Mouse (Mus musculus): Measurements from ENCODE around the gene Stkld1. TPM values are rescaled to one million over a fixed set of nuclear protein-coding genes. Genes with fewer than 3 reads are reported as not detected.

Gene Stkld1
- polyA plus RNA-seq, 1 experiment from 2014 or later = 0.06 TPM

DNA sequence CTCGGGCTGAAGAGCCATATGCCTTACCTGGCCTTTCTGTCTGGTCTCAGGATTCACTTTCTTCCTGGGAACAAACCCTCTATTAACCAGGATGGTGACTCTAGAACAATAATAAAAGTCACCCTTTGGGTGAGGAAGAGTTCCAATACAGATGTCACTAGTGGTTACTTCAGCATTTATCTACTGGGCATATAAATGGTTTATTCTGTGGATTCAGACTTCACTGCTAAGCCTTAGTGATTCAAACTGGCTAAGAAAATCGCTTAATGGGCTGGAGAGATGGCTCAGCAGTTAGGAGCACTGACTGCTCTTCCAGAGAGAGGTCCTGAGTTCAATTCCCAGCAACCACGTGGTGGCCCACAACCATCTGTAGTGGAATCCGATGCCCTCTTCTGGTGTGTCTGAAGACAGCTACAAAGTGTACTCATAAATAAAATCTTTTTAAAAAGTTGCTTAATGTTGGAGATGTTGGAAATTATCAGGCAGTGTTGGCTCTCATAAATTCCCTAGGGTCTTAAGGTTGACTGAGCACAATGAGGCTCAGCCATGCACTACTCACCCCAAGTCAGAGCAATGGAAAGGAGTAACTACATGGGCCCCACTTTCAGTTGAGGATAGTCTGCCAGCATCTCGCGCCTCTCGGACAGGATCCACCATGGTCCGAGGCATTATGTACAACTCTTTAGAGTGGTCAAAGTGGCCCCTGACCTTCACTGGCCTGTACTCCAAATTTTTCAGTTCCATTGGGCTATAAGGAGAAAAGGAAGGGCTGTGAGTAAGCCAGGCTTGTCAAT is 19.5 kb upstream of the Stkld1 start:
- 63% methylated on average over 8 of the region's 8 CpGs for WGBS
- H3K27ac ChIP-seq (ENCODE audit: low read depth, low read length) = no peak overlapping the region
- H3K4me3 ChIP-seq (ENCODE audit: low read length) = no peak overlapping the region
- ATAC-seq = no peak
- H3K36me3 ChIP-seq (ENCODE audit: control insufficient read depth, insufficient read depth, low read length) = peaks cover 35% of the 10 kb centered on the region
- H3K4me1 ChIP-seq (ENCODE audit: control insufficient read depth, insufficient read depth, low read depth, low read length) = peaks cover 43% of the 10 kb centered on the region
- H3K9ac ChIP-seq (ENCODE audit: low read depth, low read length) = no peak overlapping the region
- no peaks in the 10 kb centered on the region for H3K27me3 ChIP-seq (replicated peaks; ENCODE audit: control insufficient read depth, insufficient read depth, low read length)
- H3K4me2 ChIP-seq (ENCODE audit: low read length) = no peak overlapping the region
- H3K9me3 ChIP-seq (ENCODE audit: control insufficient read depth, low read length) = no peaks in the 10 kb centered on the region

GRCm38 (mm10) chr2:26915927-26916728 is 17.7 kb upstream of the Stkld1 start, which contains the start of the genes Surf2 and Surf1:
Gene Surf2, plus strand, starts transcription at chr2:26916367.
Gene Surf1, minus strand, starts transcription at chr2:26916530.
- WGBS = 1% methylated on average over 46 of the region's 47 CpGs
- peak; percentile 83 for ATAC-seq
- Histone ChIP-seq H3K27ac (ENCODE audit: low read depth, low read length) (peak within 1 kb of the TSS; percentile 81), H3K4me2 (ENCODE audit: low read length) (peak within 1 kb of the TSS; percentile 86), H3K36me3 (ENCODE audit: control insufficient read depth, insufficient read depth, low read length) (peaks cover 51% of the 10 kb centered on the region), H3K9me3 (ENCODE audit: control insufficient read depth, low read length) (no peaks in the 10 kb centered on the region), H3K4me1 (ENCODE audit: control insufficient read depth, insufficient read depth, low read depth, low read length) (peaks cover 39% of the 10 kb centered on the region), H3K4me3 (ENCODE audit: low read length) (peak within 1 kb of the TSS; percentile 82), H3K27me3 (replicated peaks; ENCODE audit: control insufficient read depth, insufficient read depth, low read length) (no peaks in the 10 kb centered on the region), H3K9ac (ENCODE audit: low read depth, low read length) (peak within 1 kb of the TSS; percentile 87)

DNA sequence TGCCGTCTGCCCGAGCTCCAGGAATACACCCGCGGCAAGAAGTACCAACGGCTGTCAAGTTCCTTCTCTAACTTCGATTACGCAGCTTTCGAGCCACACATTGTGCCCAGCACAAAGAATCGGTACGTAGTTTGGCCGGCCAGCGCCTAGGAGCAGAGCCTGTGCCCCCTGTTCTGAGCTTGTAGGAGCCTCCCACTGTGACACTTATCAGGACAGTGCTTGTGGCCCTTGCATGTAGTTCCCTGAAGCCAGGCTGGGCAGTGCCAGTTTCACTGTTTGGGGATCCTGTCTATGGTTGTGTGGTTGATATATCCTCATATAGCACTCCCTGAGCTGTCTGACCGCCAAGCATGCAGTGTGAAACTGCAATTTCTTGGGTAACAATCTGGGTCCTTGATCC is 17.1 kb upstream of the Stkld1 start:
- Histone ChIP-seq H3K27ac (ENCODE audit: low read depth, low read length) (peak overlapping the region; percentile 81), H3K27me3 (replicated peaks; ENCODE audit: control insufficient read depth, insufficient read depth, low read length) (no peaks in the 10 kb centered on the region), H3K9me3 (ENCODE audit: control insufficient read depth, low read length) (no peaks in the 10 kb centered on the region), H3K4me3 (ENCODE audit: low read length) (peak overlapping the region; percentile 82), H3K36me3 (ENCODE audit: control insufficient read depth, insufficient read depth, low read length) (peaks cover 55% of the 10 kb centered on the region), H3K4me2 (ENCODE audit: low read length) (peak overlapping the region; percentile 86), H3K9ac (ENCODE audit: low read depth, low read length) (peak overlapping the region; percentile 87), H3K4me1 (ENCODE audit: control insufficient read depth, insufficient read depth, low read depth, low read length) (peaks cover 35% of the 10 kb centered on the region)
- WGBS = 1% methylated on average over 13 of the region's 13 CpGs
- peak; percentile 21 for ATAC-seq

GRCm38 (mm10) chr2:26919684-26920083 is 14.2 kb upstream of the Stkld1 start:
- Histone ChIP-seq H3K9me3 (ENCODE audit: control insufficient read depth, low read length) (no peaks in the 10 kb centered on the region), H3K4me1 (ENCODE audit: control insufficient read depth, insufficient read depth, low read depth, low read length) (peaks cover 24% of the 10 kb centered on the region), H3K4me2 (ENCODE audit: low read length) (no peak overlapping the region), H3K9ac (ENCODE audit: low read depth, low read length) (no peak overlapping the region), H3K4me3 (ENCODE audit: low read length) (no peak overlapping the region), H3K27ac (ENCODE audit: low read depth, low read length) (no peak overlapping the region), H3K36me3 (ENCODE audit: control insufficient read depth, insufficient read depth, low read length) (peaks cover 53% of the 10 kb centered on the region), H3K27me3 (replicated peaks; ENCODE audit: control insufficient read depth, insufficient read depth, low read length) (no peaks in the 10 kb centered on the region)
- 89% methylated on average over 3 of the region's 3 CpGs for WGBS
- ATAC-seq = no peak

DNA sequence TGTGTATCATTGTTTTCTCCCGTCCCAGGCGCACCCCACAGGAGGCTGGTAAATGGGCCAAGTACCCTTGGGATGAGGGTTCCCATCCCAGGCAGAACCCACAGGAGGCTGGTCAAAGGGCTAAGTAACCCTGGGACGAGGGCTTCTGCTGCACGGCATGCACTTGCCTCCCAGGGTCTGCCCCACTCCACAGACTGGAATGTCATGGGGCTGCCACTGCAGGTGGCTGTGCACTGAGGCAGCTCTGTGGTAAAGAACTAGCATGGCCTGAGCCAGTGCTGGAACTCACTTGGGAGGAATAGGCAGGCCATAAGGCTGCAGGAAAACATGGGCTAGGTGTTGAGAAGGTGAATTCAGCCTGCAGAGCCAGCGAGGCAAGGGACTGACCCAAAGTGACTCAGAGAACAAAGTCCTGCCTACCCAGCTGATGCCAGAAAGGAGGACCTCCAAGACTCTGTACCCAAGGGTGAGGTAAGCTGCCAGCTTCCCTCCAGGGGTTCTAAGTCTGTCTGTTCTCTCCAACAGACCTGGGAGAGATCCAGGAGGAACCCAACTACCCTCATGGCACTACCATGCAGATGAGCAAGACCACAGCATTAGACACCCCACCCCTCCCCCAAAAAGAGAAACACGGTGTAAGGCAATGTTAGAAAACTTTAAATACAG is 13.5 kb upstream of the Stkld1 start:
- no peak overlapping the region for H3K4me3 ChIP-seq (ENCODE audit: low read length)
- H3K27me3 ChIP-seq (replicated peaks; ENCODE audit: control insufficient read depth, insufficient read depth, low read length) = no peaks in the 10 kb centered on the region
- no peaks in the 10 kb centered on the region for H3K9me3 ChIP-seq (ENCODE audit: control insufficient read depth, low read length)
- ATAC-seq = no peak
- 89% methylated on average over 6 of the region's 6 CpGs for WGBS
- H3K4me2 ChIP-seq (ENCODE audit: low read length) = no peak overlapping the region
- H3K36me3 ChIP-seq (ENCODE audit: control insufficient read depth, insufficient read depth, low read length) = peaks cover 55% of the 10 kb centered on the region
- peaks cover 18% of the 10 kb centered on the region for H3K4me1 ChIP-seq (ENCODE audit: control insufficient read depth, insufficient read depth, low read depth, low read length)
- H3K27ac ChIP-seq (ENCODE audit: low read depth, low read length) = no peak overlapping the region
- no peak overlapping the region for H3K9ac ChIP-seq (ENCODE audit: low read depth, low read length)

DNA sequence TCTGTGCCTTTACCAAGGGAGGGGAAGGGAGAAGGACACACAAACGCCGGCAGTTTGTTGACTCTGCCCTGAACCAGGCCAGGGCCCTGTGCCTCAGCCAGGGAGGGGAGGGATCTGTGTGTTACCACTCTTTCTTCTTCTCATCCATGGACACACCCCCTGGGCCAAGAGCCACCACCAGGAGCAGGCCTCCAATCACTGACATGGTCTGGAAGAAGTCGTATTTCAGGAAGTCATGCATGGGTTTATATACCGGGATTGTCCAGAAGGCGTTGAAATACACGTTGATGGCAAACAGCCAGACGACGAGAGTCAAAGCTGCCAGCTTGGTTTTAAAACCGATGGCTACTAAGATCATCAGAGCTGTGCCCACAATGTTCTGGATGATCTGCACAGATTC is 12.1 kb upstream of the Stkld1 start:
- no peaks in the 10 kb centered on the region for H3K9me3 ChIP-seq (ENCODE audit: control insufficient read depth, low read length)
- no peak overlapping the region for H3K9ac ChIP-seq (ENCODE audit: low read depth, low read length)
- H3K4me2 ChIP-seq (ENCODE audit: low read length) = no peak overlapping the region
- 74% methylated on average over 9 of the region's 9 CpGs for WGBS
- H3K4me1 ChIP-seq (ENCODE audit: control insufficient read depth, insufficient read depth, low read depth, low read length) = peaks cover 14% of the 10 kb centered on the region
- H3K27me3 ChIP-seq (replicated peaks; ENCODE audit: control insufficient read depth, insufficient read depth, low read length) = no peaks in the 10 kb centered on the region
- no peak for ATAC-seq
- H3K36me3 ChIP-seq (ENCODE audit: control insufficient read depth, insufficient read depth, low read length) = peaks cover 61% of the 10 kb centered on the region
- H3K4me3 ChIP-seq (ENCODE audit: low read length) = no peak overlapping the region
- H3K27ac ChIP-seq (ENCODE audit: low read depth, low read length) = no peak overlapping the region

DNA sequence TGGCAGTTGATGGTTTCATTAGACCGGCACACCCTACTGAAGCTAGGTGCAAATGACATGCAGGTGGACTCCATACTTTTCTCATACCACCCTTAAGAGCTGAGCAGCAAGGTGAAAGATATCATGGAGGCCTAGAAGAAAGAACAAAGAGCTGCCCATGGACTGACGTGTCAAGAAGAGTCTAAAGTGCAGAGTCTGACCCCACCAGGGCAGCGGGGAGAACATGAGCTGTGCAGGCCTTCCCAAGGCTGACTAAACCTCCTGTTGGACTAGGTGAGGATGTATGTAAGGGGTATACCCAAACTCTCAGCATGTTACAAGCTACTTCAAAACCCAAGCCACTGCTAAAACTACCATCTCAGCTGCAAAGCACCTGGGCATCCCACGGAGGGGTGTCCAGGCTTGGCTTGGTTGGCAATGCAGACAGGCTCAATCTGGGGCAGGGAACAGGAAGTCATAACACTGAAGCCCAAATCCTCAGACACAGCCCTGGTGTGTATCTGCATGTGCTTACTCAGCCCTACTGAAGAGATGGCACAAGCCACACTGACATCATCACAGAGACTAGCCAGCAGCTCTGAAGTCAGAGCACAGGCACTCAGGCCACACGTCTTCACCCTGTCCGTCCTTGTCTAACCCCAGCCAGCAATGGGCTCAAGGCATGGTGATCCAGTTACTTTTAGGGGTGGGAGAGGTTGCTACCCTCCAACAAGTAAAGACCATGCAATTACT is 5.9 kb upstream of the Stkld1 start:
- Histone ChIP-seq H3K9me3 (ENCODE audit: control insufficient read depth, low read length) (no peaks in the 10 kb centered on the region), H3K9ac (ENCODE audit: low read depth, low read length) (no peak overlapping the region), H3K4me3 (ENCODE audit: low read length) (no peak overlapping the region), H3K27ac (ENCODE audit: low read depth, low read length) (no peak overlapping the region), H3K36me3 (ENCODE audit: control insufficient read depth, insufficient read depth, low read length) (peaks cover 21% of the 10 kb centered on the region), H3K27me3 (replicated peaks; ENCODE audit: control insufficient read depth, insufficient read depth, low read length) (no peaks in the 10 kb centered on the region), H3K4me2 (ENCODE audit: low read length) (no peak overlapping the region), H3K4me1 (ENCODE audit: control insufficient read depth, insufficient read depth, low read depth, low read length) (peaks cover 22% of the 10 kb centered on the region)
- no peak for ATAC-seq
- WGBS = 97% methylated on average over 6 of the region's 6 CpGs

GRCm38 (mm10) chr2:26930390-26930789 is 3.5 kb upstream of the Stkld1 start:
- Histone ChIP-seq H3K9me3 (ENCODE audit: control insufficient read depth, low read length) (no peaks in the 10 kb centered on the region), H3K4me2 (ENCODE audit: low read length) (no peak overlapping the region), H3K27ac (ENCODE audit: low read depth, low read length) (no peak overlapping the region), H3K4me1 (ENCODE audit: control insufficient read depth, insufficient read depth, low read depth, low read length) (peaks cover 22% of the 10 kb centered on the region), H3K27me3 (replicated peaks; ENCODE audit: control insufficient read depth, insufficient read depth, low read length) (no peaks in the 10 kb centered on the region), H3K4me3 (ENCODE audit: low read length) (no peak overlapping the region), H3K36me3 (ENCODE audit: control insufficient read depth, insufficient read depth, low read length) (peaks cover 9% of the 10 kb centered on the region), H3K9ac (ENCODE audit: low read depth, low read length) (no peak overlapping the region)
- no peak for ATAC-seq
- WGBS = 44% methylated on average over 1 of the region's 1 CpGs

Data from hindbrain, embryonic 16.5 days (tissue).